Mouse (Mus musculus): ENCODE data around the gene Mgat4b. TPM values are rescaled to one million over a fixed set of nuclear protein-coding genes. Genes with fewer than 3 reads are reported as not detected.

Gene Mgat4b
- total RNA-seq, 2 experiments from 2014 or later, result 116 to 149 TPM

DNA sequence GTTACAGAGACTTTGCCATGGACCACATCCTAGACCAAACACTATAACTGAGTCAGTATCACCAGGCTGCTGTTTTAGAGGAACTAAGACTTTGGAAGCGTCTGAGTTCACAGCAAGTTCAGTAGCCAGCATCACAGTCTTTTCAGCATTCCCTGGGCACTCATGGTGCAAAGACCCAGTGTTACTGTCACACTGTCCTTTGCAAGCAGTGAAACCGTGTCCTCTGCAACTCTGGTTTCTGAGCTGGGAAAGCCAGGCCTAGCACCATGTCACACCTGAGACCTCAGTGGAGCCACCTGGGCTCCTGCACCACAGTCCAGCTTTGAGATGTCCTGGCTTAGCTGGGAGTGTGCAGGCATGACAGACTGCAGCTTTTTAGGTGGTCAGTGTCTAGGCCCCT, 11.8 kb upstream of the Mgat4b start:
- no peak for DNase-seq

GRCm38 (mm10) chr11:50200613-50201012, 10.1 kb upstream of the Mgat4b start:
- DNase-seq, result no peak

DNA sequence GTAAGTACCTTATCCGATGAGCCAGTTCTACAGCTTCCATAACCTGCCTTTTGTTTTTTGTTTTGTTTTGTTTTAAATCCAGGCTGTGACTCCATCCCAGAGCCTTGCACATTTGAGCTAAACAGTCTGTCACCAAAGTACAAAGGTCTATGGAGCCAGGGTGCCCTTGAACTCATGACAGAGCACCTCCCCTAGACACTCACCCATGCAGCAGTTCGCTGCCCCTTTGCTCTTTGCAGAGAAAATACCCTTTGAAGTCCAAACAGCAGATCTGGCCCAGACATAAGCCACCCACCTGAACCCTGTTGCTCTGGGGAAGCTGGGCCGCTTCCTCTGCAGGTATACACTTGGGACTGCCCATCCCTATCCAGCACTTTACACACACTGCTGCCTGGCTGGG, 9.1 kb upstream of the Mgat4b start:
- DNase-seq, result no peak

DNA sequence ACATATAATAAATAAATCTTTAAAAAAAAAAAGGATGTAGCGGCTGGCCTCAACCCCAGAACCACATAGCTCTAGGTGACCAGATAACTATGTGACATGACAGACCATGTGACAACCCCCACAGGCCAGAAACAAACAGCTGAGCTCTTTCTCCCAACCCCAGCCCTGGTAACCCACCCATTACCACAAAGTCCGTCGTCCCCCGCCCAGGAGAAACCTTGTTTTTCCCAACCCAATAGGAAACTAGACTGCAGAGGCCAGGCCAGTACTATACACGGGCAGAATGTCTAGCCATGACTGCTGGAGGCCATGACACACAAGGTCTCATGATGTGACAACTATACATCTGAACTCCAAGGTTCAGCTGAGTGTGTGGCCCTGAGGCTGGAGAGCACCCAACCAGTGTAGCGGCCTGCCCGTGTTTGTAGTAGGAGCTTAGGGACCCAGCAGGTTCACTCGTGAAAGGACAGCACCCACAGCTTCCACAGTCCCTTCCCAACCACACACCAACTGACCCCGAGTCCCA, 7.3 kb upstream of the Mgat4b start:
- no peak for DNase-seq

- DNase-seq, result no peak
These were observed 5.3 kb upstream of the Mgat4b start for GRCm38 (mm10) chr11:50205434-50205833.

- no peak for DNase-seq
These were observed 4.7 kb upstream of the Mgat4b start for GRCm38 (mm10) chr11:50206037-50206436.

DNA sequence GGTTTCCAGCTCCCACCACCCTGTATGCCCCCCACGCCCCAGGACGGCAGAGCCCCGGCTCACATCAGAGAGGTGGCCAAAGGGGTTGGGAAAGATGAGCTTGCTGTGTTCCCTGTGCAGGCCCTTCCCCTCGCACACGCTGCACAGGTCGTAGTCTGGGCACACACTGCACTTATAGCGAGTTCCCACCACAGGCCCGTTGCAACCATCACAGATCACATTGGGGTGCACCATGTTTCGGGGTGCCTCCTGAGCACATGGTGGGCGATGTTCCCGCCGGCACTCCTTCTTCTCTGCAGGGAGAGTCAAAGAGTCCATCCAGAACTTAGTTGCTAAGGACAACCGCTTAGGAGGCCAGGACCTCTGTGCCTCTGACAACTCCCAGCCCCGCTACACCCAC, 3.3 kb upstream of the Mgat4b start:
- DNase-seq, result no peak

DNA sequence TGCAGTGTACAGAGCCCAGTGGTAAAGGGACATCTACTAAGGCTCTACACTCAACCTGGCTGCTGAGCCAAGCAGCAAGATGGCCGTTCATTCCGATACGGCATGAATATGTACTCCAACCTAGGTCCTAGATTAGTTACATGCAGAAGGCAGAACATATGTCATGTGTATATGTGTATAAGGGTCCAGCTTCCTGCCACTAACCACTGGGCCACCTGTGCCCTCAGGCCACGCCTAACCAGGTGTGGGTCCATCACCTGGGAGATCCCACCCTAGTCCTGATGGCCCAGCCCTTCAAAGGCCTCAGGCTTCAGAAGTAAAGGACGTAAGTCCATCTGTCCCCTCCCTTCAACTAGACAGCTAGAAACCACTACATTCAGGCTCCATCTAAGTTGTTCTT, 2.7 kb upstream of the Mgat4b start:
- DNase-seq, result no peak

DNA sequence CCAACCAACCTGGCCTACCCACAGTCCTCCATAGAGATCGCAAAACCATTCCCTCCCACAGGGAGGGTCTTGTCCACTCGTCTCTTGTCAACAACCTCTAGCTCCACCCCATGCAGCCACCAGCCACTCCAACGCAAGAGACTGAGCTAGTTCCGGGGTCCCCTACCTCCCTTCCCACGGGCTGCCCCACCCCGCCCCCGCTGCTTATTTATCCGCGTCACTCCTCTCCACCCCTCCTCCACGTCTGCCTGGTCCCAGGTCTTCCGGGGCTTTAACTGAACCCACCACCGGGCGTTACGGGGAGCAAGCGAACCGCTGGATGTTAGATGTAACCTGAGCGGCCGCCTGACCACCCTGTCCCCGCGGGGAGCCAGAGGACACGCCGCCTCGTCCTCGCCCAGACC, 587 bp upstream of the Mgat4b start:
- DNase-seq, result peak; percentile 89 to 94

- DNase-seq, result no peak
These were observed 801 bp downstream of the Mgat4b start for GRCm38 (mm10) chr11:50211322-50212059.

DNA sequence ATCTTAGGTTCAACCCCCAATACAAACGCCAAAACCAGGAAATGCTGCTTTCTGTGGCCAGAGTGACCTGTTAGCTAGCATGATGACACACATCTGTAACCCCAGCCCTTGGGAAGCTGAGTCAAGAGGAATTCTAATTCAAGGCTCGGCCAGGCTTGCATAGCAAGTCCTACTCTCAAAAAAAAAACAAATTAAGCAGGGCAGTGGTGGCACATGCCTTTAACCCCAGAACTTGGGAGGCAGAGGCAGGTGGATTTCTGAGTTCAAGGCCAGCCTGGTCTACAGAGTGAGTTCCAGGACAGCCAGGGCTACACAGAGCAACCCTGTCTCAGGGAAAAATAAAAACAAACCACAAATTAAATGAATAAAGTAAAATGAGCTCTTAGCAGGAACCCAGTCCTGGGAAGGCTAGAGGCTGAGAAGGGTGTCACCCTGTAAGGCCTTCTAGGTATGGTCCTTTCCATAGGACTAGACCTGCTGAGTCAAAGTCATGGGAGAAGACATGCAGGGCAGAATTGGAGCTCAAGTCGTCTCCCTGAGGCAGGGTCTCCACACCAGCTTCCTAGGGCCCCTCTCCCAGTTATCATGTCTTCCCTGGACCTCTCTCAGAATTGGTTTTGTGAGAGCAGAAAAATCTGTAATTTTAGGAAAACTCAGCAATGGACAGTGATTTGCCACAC, 1.5 kb downstream of the Mgat4b start:
- DNase-seq, result no peak

- peak; percentile 94 to 95 for DNase-seq
These were observed 2.4 kb downstream of the Mgat4b start for GRCm38 (mm10) chr11:50212848-50213758.

GRCm38 (mm10) chr11:50214631-50215030, 3.9 kb downstream of the Mgat4b start:
- DNase-seq, result no peak

DNA sequence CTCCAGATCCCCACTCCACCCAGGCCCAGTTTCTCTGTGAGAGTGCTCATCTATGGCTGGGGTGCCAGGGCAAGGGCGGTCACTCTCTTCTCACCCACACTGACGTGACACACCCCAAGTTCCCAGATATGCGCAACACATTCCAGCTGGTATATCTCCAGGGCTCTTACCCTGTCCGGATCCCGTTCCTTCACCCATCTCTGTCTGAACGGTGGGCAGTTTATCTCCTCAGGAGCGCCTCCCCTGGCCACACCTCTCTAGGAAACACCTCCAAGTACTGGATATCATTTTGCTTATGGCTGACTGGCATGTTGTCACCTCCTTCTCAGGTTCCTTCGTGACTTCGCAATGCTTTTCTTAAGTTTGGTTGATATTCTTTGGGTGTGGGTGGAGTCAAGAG, 4.9 kb downstream of the Mgat4b start:
- DNase-seq, result no peak

- DNase-seq, result no peak
These were observed 6.2 kb downstream of the Mgat4b start for GRCm38 (mm10) chr11:50216724-50217366.

DNA sequence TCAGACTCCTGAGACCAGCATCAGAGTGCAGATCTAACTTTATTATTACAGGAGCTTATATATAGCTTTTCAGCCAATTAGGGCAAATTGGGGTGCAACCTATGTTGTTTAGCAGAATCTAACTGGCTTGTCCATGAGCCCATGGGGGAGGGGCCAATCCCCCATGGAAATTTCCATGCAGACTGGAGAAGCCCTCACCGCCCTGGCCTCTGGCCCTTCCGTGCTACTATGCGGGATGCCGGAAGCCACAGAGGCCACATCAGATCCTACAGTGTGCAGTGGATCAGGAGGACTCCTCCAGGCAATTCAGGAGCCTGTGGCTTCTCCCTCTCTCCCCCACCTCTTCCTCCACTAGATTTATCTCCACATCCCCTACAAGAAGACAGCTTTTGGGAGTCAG, 7.1 kb downstream of the Mgat4b start:
- DNase-seq, result peak; percentile 69 to 70

DNA sequence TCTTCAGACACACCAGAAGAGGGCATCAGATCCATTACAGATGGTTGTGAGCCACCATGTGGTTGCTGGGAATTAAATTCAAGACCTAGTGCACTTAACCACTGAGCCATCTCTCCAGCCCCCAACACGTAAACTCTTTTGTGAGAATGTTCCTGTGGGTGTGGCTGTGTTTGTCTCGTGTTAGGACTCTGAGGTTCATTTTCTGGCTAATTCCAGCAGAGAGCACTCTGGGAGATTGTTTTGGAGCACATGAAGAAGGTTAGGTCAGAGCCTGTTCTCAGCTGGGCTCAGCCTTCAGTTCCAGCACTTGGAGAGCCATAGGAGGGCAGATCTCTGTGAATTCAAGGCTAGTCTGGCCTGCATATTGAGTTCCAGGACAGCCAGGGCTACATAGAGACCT, 9.1 kb downstream of the Mgat4b start:
- DNase-seq, result no peak

- DNase-seq, result no peak
These were observed 12.0 kb downstream of the Mgat4b start for GRCm38 (mm10) chr11:50222559-50223276.

DNA sequence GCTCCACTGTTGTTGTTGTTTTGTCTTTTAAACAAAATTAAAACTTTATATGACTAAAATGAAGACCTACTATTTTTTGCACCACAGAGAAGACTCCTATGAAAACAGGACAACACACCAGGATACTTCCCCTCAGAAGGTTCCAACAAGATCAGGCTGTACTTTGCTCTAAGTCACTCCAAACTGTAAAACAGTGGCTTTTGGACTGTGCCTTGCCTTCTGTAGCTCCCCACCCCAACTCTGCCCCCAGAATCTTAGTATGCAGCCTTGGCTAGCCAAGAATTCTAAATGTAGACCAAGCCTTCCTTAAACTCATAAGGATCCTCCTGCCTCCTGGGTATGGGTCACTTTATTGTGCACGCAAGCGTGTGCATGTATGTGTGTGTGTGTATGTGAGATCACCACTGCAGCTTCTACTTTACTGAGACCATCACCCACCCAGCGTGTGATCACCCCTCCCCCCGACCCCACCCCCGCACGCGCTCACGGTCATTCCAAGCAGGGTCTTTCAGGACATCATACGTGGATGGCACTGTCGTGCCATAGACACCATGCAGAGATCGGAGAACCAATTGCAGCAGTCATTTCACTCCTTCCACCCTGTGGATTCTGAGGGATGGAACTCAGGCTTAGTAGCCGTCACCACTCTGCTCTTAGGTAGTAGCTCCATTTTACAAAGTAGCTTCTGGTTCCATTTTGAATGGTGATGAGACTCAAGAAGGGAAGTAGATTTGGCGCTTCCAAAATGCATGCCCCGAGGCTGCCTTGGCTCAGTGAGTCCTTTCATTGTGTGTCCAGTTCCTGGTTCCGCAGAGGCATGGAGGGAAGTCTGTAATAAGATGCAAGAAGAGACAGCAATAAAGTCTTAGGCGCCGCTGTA, 13.3 kb downstream of the Mgat4b start:
- DNase-seq, result no peak

All from adrenal gland, postnatal 36 days (tissue).